Mouse (Mus musculus): ENCODE results near the gene Gm4869.
"Not testable (repeated sequence)": the region's sequence is repeated elsewhere in the genome, so short reads cannot be mapped to it uniquely, and the experiment has no call there.

Gm4869 gene

DNA sequence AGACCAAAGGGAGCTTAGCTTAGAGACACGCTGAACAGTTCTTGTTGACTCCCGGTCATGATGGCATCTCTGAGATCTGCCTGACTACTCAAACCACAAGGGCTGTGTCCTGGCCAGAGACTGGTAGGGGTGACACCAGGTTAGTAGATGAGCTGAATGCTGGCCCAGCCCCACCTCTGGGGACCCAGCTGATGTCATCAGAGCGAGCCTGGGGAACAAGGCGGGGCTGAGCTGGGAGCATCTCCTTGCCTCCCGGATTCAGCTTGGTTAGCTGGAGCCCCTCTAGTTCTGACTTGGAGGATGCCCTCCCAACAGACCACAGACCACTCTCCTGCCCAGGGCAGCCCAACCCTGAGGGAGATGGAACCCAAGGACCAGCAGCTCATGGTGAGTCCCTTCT is at the start of gene Gm4869:
Gm4869 (plus strand) TSS at position 301 of the 400 bp plus-strand sequence.
- no peak for DNase-seq

DNA sequence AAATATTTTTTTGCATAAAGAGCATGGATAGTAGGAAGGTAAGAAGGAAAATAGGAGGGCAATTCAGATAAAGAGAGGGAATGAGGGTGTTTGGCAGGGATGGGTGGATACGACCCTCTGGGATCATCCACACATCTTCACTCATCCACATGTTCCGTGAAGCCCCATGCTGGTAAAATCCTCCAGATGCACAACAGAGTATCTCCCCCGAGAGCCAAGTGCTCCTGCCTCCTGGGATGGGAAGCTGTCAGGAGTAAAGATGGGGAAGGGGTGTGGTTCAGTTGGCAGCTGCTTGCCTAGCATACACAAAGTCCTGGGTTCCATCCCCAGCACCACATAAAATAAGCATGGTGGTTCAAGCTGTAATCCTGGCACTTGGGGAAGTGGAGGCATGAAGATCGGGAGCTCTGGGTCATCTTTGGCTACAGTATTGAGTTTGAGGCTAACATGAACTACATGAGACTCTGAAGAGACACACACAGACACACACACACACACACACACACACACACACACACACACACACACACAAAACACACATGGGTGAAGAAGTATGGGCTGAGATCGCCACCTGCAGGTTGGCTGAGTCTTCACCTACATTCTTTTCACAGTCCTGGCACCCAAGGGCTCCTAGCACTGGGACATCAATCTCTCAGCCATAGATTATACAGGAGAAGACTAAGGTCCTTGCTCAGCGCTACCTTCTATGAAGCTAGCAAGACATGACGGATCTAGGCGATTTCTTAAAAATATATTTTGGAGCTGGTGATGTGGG is 49.1 kb upstream of the Gm4869 start:
- peak in 1 of 2 experiments; percentile 27 for DNase-seq

DNA sequence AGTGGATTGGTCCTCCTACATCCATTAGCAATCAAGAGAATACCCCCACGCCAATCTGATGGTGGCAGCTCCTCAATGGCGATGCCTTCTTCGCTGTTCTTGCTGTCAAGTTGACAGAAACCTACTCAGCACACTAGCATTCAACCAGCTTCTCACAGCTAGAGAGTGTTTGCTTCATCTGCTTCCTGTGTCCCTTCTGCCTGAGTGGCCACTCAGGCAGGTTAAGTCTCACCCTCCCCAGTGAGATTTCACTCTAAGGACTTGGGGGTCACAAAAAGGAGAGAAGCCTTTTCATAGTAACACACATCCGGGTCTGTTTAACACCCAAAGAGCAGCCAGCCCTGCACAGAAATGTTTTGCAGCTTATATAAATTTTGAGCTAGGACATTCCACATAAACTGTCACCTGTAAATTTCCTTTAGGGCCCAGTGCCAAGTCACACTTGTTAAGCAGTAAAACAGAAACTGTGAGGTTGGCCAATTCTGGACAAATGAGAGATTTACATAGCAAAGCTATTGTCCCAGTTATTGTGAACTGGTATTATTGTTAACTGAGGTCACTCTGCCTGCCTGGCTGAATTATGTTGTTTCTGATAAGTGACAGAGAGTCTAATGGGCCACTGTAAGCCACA is 42.7 kb upstream of the Gm4869 start:
- DNase-seq, result no peak

DNA sequence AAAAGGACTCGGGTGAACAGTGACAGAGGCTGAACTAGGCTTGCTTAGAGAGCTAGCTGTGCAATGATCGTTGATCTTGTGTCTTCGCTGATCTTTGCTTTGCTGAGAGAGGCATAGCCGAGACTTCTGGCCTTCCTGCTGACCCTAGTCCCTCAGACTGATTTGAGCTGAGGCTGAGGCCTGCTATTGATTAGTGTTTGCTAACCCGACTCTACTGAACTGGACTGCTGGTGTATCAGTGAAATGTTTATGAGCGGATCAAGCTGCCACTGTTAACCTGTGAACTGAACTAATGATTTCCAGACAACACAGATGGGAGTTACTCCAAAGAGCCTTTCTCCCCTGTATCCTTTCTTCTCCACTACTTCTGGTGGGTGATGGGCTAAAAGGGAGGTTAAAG is 40.3 kb upstream of the Gm4869 start:
- DNase-seq, result no peak

DNA sequence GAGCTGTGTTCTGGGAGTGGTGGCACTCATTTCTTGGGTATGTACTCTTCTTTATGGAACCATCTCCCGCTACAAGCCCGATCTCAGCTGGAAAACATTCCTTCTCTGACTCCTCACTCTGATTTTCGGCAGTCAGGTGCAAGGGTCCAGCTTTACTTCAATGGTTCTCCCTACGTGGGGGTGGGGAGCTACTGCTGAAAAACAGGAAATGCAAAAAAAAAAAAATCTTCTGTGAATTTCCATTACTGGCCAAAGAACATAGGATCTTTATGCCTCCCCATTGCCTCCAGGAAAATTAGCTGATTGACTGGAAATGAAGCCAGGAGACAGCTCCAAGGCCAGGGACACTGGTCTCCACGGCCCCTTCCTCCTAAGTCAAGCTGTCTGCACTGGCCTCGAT is 38.8 kb upstream of the Gm4869 start:
- no peak for DNase-seq

DNA sequence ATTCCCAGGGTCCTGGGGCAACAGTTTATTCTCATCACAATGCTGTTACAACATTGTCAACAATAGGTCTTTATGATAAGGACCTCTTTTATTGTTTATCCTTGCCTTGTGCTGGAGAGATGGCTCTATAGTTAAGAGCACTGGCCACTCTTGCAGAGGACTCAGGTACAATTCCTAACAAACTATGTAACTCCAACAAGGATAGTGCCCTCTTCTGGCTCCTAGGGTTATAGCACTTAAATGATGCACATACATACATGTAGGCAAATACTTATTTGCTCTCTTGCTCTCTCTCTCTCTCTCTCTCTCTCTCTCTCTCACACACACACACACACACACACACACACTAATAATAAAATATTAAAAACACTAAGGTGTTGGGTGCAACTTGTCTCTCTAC is 36.6 kb upstream of the Gm4869 start:
- no peak for DNase-seq

DNA sequence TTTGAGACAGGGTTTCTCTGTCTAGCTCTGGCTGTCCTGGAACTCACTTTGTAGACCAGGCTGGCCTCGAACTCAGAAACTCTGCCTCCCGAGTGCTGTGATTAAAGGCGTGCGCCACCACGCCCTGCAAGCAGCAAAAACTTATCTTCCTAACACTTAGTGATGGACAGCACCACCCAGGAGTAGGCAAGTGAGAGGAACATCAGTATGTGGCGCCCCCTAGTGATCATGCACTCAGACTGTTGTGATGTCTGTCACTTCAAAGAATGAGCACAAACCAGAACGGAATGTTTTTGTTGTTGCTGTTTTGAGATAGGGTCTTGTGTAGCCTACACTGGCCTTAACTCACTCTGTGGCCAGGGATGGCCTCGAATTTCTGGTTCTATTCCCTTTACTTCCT is 34.1 kb upstream of the Gm4869 start:
- DNase-seq, result peak; percentile 58 to 70

DNA sequence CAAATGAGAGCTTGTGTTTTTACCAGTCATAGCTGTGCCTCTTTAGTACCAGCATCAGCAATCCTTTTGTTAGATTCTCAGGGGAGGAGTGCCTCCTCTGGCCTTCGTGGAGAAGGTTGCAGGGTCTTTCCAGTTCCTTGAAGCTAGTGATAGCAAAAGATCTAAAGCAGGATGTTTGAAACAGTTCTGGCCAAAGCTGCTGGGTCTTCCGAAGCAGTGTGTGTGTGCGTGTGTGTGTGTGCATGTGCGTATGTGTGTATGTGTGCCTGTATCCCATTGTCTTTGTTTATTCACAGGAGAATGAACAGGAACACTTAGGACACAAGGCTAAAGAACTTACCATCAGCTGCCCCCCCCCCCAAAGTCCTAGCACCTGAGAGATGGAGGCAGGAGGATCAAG is 30.8 kb upstream of the Gm4869 start:
- DNase-seq, result no peak

DNA sequence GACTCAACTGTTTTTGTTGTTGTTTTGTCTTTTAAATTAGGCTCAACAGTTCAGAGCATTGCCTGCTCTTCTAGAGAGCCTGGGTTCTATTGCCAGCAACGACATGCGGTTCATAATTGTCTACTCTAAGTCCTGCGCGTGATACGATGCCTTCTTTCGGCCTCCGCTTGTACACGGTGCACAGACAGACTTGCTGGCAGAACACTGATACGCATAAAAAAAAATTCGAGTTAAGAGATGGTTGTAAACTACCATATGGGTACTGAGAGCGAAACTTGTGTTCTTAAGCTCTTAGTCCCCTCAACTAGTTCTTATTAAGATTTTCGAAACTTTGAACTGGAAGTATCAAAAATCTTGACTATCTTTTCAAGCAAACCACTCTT is 27.3 kb upstream of the Gm4869 start:
- DNase-seq, result no peak

DNA sequence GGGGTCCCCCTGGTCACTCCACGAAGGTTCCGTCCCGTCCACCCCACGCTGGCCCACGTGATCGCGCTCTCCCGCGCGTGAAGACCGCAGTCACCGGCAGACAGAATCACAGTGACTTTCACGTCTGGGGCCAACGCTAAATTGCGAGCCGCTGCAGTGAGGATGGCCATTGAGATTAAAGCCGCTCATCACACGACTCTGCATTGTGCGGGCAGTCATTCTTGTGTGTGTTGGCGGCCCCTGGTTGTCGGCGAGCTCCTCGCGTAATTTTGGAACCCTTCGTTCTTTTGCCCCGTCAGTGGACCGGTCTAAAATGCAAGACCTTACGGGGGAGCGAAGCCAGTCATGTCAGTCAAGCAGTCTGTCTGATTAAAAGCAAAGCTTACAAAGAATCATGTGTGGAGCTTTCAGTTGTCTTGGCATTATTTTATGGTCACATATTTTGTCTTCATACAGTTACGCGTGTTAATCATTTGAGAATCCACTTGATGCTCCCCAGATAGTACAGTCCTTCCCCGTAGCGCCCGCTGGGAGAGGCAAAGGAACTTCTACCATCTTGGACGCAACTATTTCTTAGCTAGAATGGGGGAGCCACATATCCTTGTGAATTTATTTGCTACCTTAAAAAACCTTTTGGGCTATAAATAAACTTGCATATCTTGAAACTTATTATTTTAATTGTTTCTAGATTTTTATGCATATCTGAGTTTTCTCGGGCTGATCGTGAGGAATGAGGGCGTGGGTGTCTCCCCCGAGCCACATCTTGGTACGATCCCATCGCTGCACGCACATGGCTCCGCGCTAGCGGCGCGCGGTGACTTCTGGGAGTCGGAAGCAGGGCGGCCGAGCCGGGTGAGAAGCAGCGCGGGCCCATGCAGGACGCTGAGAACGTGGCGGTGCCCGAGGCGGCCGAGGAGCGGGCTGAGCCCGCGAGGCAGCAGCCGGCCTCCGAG is 26.7 kb upstream of the Gm4869 start, which contains the start of gene Eif3b:
Eif3b (plus strand) TSS at position 840 of the 953 bp plus-strand sequence.
- DNase-seq, result peak; percentile 87 to 89

DNA sequence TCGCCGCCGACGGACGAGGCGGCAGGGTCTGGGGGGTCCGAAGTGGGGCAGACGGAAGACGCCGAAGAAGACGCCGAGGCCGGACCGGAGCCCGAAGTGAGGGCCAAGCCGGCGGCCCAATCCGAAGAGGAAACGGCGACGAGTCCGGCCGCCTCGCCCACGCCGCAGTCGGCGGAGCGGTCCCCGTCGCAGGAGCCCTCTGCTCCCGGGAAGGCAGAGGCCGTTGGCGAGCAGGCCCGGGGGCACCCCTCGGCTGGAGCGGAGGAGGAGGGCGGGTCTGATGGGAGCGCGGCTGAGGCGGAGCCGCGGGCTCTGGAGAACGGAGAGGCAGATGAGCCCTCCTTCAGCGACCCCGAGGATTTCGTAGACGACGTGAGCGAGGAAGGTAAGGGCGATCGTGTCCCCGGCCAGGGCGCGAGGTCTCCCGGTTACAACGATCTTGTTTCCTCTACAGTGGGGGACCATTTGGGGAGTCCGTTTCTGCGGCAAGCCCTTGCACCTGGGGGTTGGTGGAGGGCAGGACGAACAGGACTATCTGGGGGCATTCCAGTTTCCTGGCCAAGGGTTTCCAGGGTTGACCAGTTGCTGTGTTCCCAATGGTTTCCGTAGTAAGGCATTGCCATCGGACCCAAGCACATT is 25.9 kb upstream of the Gm4869 start:
- peak in 1 of 2 experiments; percentile 57 for DNase-seq

DNA sequence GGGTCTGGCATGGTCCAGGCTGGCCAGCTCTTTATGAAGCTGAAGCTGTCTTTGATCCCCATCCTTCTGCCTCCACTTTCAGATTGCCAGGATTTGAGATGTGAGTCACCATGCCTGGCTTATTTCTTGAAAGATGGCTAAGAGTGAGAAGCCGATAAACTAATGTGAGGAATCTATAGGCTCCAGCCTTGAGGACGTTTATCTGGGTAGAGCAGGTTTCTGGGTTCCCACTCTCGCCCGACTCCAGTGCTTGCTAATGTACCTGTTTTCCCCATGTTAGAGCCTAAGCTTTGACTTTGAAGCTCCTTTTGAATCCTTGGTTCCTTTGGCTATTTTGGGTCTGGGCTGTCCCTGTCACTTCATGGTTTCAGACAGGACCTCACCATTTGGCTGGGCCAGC is 24.8 kb upstream of the Gm4869 start:
- DNase-seq, result no peak

DNA sequence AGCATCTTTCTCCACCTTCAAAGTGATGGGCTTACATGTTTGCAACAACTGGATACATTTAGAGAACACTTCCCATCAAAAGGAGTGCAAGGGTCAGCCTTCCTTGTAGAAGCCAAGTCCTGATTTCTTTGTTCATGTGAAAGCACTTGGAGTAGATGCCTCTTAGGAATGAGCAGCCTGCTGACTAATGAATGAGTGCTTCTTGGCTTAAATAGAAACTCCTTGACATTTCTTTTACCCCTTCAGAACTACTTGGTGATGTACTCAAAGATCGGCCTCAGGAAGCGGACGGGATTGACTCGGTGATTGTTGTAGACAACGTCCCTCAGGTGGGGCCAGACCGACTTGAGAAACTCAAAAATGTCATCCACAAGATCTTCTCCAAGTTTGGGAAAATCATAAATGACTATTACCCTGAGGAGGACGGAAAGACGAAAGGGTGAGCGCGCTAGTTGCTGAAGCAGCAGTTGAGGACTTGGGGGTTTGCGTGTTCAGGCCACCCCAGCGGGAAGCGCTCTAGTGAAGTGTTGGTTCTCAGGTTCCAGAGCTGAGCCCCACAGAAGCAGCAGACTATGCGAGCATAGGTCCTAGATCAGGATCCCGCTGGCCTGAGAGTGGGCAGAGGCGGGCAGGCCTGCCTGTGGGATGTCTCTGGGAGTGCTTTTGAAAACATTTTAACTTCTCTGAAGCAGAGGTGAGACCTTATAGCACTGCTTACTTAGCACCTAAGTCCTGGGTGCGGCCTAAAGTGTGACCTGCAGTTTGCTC is 20.2 kb upstream of the Gm4869 start:
- no peak for DNase-seq

DNA sequence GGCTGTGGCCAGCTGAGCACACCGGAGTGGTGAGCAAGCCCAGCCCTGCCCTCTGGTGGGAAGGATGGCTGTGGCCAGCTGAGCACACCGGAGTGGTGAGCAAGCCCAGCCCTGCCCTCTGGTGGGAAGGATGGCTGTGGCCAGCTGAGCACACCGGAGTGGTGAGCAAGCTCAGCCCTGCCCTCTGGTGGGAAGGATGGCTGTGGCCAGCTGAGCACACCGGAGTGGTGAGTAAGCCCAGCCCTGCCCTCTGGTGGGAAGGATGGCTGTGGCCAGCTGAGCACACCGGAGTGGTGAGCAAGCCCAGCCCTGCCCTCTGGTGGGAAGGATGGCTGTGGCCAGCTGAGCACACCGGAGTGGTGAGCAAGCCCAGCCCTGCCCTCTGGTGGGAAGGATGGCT is 6.3 kb upstream of the Gm4869 start:
- not testable (repeated sequence) for DNase-seq

DNA sequence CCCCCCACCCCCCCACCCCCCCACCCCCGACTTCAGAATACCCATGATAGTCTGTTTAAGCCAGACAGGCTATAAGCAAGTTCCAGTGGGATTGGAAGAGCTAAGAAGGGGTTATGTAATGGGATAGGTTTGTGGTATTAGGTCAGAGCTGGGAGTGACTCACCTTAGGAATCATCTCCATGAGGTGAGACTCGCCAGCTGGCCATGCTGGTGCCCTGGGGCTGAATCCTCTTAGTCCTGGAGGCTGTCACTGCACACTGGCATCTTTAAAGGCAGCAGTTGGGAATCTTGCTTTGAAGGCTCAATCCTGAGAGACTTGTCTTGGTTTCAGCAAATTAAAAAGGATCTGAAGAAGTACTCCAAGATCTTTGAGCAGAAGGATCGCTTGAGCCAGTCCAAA is 4.0 kb upstream of the Gm4869 start:
- DNase-seq, result no peak

DNA sequence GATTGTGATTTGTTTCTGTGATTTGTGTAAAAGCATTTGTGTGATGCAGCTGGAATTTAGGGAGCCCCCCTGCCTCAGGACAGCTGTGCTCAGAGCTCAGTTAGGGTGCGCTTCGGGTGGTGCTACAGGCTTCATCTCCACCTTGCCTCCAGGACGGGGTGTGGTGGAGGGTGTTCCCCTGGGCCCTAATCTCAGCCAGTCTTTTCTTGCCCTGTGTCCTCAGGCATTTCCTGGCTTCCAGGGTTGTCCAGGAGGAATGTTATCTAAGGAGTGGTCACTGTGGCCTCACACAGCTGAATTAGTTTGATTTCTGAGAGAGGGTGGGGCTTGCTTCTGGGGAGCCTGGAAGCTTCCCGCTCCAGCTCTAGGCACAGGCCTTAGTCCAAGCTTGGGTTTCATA is 1.4 kb upstream of the Gm4869 start:
- no peak for DNase-seq

DNA sequence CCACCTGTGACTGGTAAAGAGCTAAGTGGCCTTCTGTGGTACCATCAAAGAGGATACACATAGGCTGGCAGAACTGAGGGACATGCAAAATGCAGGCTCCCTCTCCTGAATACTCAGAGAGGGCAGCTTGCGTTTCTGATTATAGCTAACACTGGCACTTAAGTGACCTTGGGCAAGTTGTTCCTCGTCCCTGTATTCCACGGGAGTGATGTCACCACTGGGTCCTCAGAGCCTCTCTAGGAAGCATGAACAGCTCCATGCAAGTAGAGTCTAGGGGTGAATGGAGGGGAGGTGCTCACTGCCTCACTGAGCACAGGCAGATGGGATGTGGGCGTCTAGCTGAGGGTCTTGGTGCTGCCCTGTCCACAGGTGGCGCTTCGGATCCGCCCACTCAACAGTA is 609 bp downstream of the Gm4869 start:
- DNase-seq, result no peak

DNA sequence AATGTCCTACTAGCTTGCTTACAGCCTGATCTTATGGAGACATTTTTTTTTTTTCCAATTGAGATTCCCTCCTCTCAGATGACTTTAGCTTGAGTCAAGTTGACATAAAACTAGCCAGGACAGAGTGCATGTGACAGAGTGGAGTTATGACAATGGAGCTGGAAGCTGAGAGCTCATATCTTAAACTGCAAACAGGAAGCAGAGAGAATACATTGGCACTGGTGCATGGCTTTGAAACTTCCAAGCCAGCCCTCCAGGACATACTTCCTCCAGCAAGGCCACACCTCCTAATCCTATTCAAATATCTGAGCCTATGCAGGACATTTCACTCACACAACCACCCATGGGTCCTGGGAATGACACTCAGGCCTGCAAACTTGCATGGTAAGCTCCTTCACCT is 9.0 kb downstream of the Gm4869 start:
- no peak for DNase-seq

DNA sequence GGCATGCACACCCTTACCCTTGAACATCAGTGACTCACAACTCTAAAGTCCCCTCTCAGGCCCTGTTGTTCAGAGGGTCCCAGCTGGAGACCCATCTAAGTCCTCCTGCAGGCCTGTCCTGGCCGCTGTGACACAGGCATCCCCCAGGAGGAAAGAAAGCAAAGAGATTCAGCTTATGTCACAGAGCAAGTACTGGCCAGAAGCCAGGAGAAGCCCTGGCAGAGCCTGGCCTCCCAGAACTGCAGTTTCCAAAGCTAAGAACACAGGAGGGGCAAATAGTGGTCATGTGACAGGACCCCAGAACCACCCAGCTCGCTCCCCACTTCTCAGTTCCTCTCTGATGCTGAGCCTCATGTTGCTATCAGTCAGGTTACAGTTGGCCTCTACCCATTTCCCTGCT is 10.0 kb downstream of the Gm4869 start:
- DNase-seq, result no peak

DNA sequence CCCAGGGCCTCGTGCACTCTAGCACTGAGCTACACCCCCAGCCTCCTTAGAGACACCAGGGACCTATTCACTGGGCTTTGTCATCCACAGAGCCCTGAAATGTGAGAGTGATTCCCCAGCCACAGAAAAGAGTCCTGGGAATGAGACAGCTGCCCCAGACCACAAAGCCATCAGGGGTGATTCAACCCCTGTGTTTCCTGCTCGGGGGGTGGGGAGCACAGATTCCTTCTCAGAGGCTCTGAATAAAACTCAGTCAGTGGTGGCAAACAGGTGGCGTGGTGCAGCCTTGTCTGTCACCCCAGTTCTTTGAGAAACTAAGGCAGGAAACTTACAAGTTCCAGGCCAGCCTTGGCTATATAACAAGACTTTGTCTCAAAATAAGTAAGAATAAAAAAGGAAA is 16.0 kb downstream of the Gm4869 start:
- no peak for DNase-seq

DNA sequence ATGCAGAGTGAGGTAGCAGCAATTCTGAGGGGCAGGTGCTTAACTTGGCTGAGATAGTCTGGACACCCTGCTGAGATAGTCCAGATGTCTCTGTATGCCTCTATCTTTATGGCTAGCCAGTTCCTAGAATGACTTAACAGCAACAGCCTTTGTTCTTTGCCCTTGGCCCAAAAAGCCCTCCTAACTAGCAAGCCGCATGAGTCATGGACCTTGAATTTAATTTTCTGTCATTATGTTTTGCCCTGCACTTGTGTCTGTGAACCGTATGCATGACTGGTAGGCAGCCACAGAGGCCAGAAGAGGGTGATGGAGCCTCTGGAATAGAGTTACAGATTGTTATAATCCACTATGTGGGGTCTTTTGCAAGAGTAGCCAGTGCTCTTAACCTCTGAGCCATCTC is 17.7 kb downstream of the Gm4869 start:
- DNase-seq, result not testable (repeated sequence)

DNA sequence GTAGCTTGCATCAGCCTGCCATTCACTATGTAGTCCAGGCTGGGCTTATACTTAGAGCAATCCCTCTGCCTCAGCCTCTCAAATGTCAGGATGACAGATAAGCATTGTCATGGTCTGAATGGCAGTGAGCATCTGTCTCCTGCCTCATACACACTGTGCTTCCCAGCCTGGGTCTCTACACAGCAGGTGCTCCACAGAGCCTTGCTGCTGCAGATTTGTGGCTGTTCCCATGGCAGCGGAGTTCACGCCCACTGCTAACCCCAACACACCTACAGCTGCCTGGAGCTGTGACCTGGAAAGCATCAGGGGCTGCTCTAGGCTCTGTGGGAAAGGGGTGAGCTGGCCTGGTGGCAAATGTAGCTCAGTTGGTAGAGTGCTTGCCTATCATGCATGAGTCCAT is 19.5 kb downstream of the Gm4869 start:
- DNase-seq, result peak in 1 of 2 experiments; percentile 16
